Mouse (Mus musculus) neutrophil, adult 83 days (primary cell): Measurements from ENCODE around the gene Plpp2. TPM values are rescaled to one million over a fixed set of nuclear protein-coding genes. Genes with fewer than 3 reads are reported as not detected.

Experiments
- total RNA-seq, 2 experiments: library from RNA; stranded (reverse); gene quantifications; one replicate each; pipeline ENCODE4 v1.2.4; 2023

The Plpp2 gene
- total RNA-seq, result 1 to 10 TPM; 3.7 to 5.6 TPM

GRCm38 (mm10) chr10:79533126-79533911, at the start of gene Plpp2:
Gene Plpp2, minus strand, starts transcription at chr10:79533796.

GRCm38 (mm10) chr10:79554330-79555237, 21.0 kb upstream of the Plpp2 start, which contains the start of gene Mier2:
Gene Mier2, minus strand, starts transcription at chr10:79555199.

Other genes starting within 250 kb of the Plpp2 start
- not detected for gene Vmn2r82, start 177.3 kb downstream of the Plpp2 start, total RNA-seq
- not detected for gene Vmn2r83, start 65.1 kb downstream of the Plpp2 start, total RNA-seq
- 10 to 100 TPM; 10.0 to 10.2 TPM for gene Mier2, start 21.4 kb upstream of the Plpp2 start, total RNA-seq
- not detected for gene Theg, start 53.5 kb upstream of the Plpp2 start, total RNA-seq
- not detected for gene C2cd4c, start 80.2 kb upstream of the Plpp2 start, total RNA-seq
- under 1 TPM in 1 of 2 experiments, not detected in 1; 0.18 TPM for gene Shc2, start 104.1 kb upstream of the Plpp2 start, total RNA-seq
- gene Odf3l2, start 111.9 kb upstream of the Plpp2 start, total RNA-seq, result not detected
- not detected for gene Madcam1, start 130.8 kb upstream of the Plpp2 start, total RNA-seq
- gene Tpgs1, start 135.6 kb upstream of the Plpp2 start, total RNA-seq, result 10 to 100 TPM; 20.0 to 24.9 TPM
- 10 to 100 TPM; 68.4 to 73.0 TPM for gene Cdc34, start 148.4 kb upstream of the Plpp2 start, total RNA-seq
- 1 to 10 TPM; 1.2 to 2.0 TPM for gene Gzmm, start 155.2 kb upstream of the Plpp2 start, total RNA-seq
- 100 to 1,000 TPM; 142 to 159 TPM for gene Bsg, start 170.7 kb upstream of the Plpp2 start, total RNA-seq
- under 1 TPM in 1 of 2 experiments, not detected in 1; 0.31 TPM for gene Hcn2, start 182.8 kb upstream of the Plpp2 start, total RNA-seq
- 10 to 100 TPM; 12.2 to 14.2 TPM for gene Polrmt, start 212.8 kb upstream of the Plpp2 start, total RNA-seq
- gene Fgf22, start 221.3 kb upstream of the Plpp2 start, total RNA-seq, result not detected
- 10 to 100 TPM; 23.5 to 29.1 TPM for gene Rnf126, start 233.2 kb upstream of the Plpp2 start, total RNA-seq
- 1 to 10 TPM; 4.3 to 4.5 TPM for gene Fstl3, start 243.5 kb upstream of the Plpp2 start, total RNA-seq